Comparison of ENCODE assay signal across 10 mouse cellular contexts in genomic region chr8:94270309-94270708, GRCm38 (mm10). TPM values are rescaled to one million over a fixed set of nuclear protein-coding genes. Genes with fewer than 3 reads are reported as not detected.
DNase-seq lines count a peak whose midpoint lies in the region; ATAC-seq and TF ChIP-seq lines count a peak whose summit lies in the region.
"Had no signal": no experiment of that assay in that cellular context is flagged by ENCODE, and none has a peak within 500 bp of the region (broad histone marks: within the 10 kb centered on the region; RNA-seq: fewer than 3 reads in every experiment).

No protein-coding gene starts in this region.

- 0 out of 2 replicates have a peak overlapping the region, but pooled peaks have one; percentile 9 for H3K4me2 ChIP-seq in intestine, embryonic 15.5 days (replicated peaks)
- no peak overlapping the region for H3K4me2 ChIP-seq in intestine, embryonic 16.5 days (ENCODE audit: low read depth, low read length)
- peak overlapping the region; percentile 36 for H3K4me2 ChIP-seq in midbrain, embryonic 15.5 days

- 84% methylated on average over 7 of the region's 7 CpGs for WGBS in intestine, embryonic 15.5 days
- 86% methylated on average over 7 of the region's 7 CpGs for WGBS in intestine, embryonic 16.5 days
- 91% methylated on average over 7 of the region's 7 CpGs for WGBS in embryonic facial prominence, embryonic 10.5 days
- WGBS in midbrain, embryonic 15.5 days, result 91% methylated on average over 7 of the region's 7 CpGs

- no peak overlapping the region for H3K4me3 ChIP-seq in intestine, embryonic 15.5 days (replicated peaks)
- H3K4me3 ChIP-seq in intestine, embryonic 16.5 days (ENCODE audit: low read length), result no peak overlapping the region
- H3K4me3 ChIP-seq in embryonic facial prominence, embryonic 10.5 days, result no peak overlapping the region
- H3K4me3 ChIP-seq in embryonic fibroblast, embryonic 13.5 days (ENCODE audit: insufficient read depth, low read length), result no peak overlapping the region
- H3K4me3 ChIP-seq in midbrain, embryonic 15.5 days, result peak overlapping the region; percentile 27; the same call in 1 of the 2 replicates

- no peak overlapping the region for H3K27ac ChIP-seq in intestine, embryonic 15.5 days
- H3K27ac ChIP-seq in intestine, embryonic 16.5 days (ENCODE audit: low read length), result no peak overlapping the region
- peak overlapping the region; percentile 61; the same call in 1 of the 2 replicates for H3K27ac ChIP-seq in embryonic facial prominence, embryonic 10.5 days (replicated peaks)
- peak overlapping the region; percentile 96 for H3K27ac ChIP-seq in embryonic fibroblast, embryonic 13.5 days (ENCODE audit: insufficient read depth, low read length)
- H3K27ac ChIP-seq in midbrain, embryonic 15.5 days, result no peak overlapping the region
- H3K27ac ChIP-seq: macrophage had no signal

- no peaks in the 10 kb centered on the region for H3K9me3 ChIP-seq in intestine, embryonic 15.5 days
- H3K9me3 ChIP-seq in intestine, embryonic 16.5 days (ENCODE audit: control insufficient read depth, low read length), result no peaks in the 10 kb centered on the region
- no peaks in the 10 kb centered on the region for H3K9me3 ChIP-seq in embryonic facial prominence, embryonic 10.5 days
- H3K9me3 ChIP-seq in midbrain, embryonic 15.5 days, result no peaks in the 10 kb centered on the region

- ATAC-seq in intestine, embryonic 15.5 days, result no peak
- ATAC-seq in intestine, embryonic 16.5 days, result no peak
- ATAC-seq in midbrain, embryonic 15.5 days (replicated peaks), result no peak

- no peaks in the 10 kb centered on the region for H3K27me3 ChIP-seq in intestine, embryonic 15.5 days (replicated peaks)
- H3K27me3 ChIP-seq in intestine, embryonic 16.5 days (replicated peaks; ENCODE audit: control insufficient read depth, insufficient read depth, low read length), result no peaks in the 10 kb centered on the region
- no peaks in the 10 kb centered on the region for H3K27me3 ChIP-seq in embryonic facial prominence, embryonic 10.5 days (replicated peaks; ENCODE audit: low read depth, poor library complexity, severe bottlenecking)
- H3K27me3 ChIP-seq in midbrain, embryonic 15.5 days (replicated peaks), result no peaks in the 10 kb centered on the region

- TF ChIP-seq POLR2A in embryonic fibroblast, embryonic 13.5 days (IDR thresholded peaks at IDR 0.05; ENCODE audit: low read depth, low read length), result no peak

- no peak for DNase-seq in embryonic facial prominence, embryonic 10.5 days (ENCODE audit: low spot score)
- DNase-seq in cerebellum, adult 9-10 months, result no peak
- no peak for DNase-seq in adrenal gland, postnatal 4 days (ENCODE audit: low spot score in 2 of 2)
- DNase-seq: kidney, postnatal 14 days; thymus, postnatal 36 days had no signal

- 0 out of 2 replicates have a peak, but pooled peaks cover 6% of the 10 kb centered on the region for H3K4me1 ChIP-seq in intestine, embryonic 15.5 days (replicated peaks)
- peaks cover 13% of the 10 kb centered on the region for H3K4me1 ChIP-seq in intestine, embryonic 16.5 days (ENCODE audit: control insufficient read depth, insufficient read depth, low read length)
- peaks cover 47% of the 10 kb centered on the region for H3K4me1 ChIP-seq in embryonic facial prominence, embryonic 10.5 days
- peaks cover 14% of the 10 kb centered on the region for H3K4me1 ChIP-seq in embryonic fibroblast, embryonic 13.5 days (ENCODE audit: control insufficient read depth, insufficient read depth, low read length)
- peaks cover 46% of the 10 kb centered on the region for H3K4me1 ChIP-seq in midbrain, embryonic 15.5 days

- TF ChIP-seq CTCF in embryonic fibroblast, embryonic 13.5 days (IDR thresholded peaks at IDR 0.05; ENCODE audit: borderline replicate concordance, insufficient read depth, low read length), result no peak

- no peaks in the 10 kb centered on the region for H3K36me3 ChIP-seq in intestine, embryonic 15.5 days
- no peaks in the 10 kb centered on the region for H3K36me3 ChIP-seq in intestine, embryonic 16.5 days (ENCODE audit: control insufficient read depth, insufficient read depth, low read length)
- no peaks in the 10 kb centered on the region for H3K36me3 ChIP-seq in embryonic facial prominence, embryonic 10.5 days (replicated peaks)
- H3K36me3 ChIP-seq in midbrain, embryonic 15.5 days (replicated peaks), result no peaks in the 10 kb centered on the region

- no peak overlapping the region for H3K9ac ChIP-seq in intestine, embryonic 15.5 days
- no peak overlapping the region for H3K9ac ChIP-seq in intestine, embryonic 16.5 days (ENCODE audit: low read depth, low read length)
- no peak overlapping the region for H3K9ac ChIP-seq in midbrain, embryonic 15.5 days

RNA-seq across cellular contexts. Expression of gene Nup93, which starts 55.9 kb away (rescaled TPM):
- 70.2 and 74.9 TPM in 2 replicates for polyA plus RNA-seq in intestine, embryonic 15.5 days (2015; fragmentation: Nextera tagmentation; extraction: Ambion mirVana)
- polyA plus RNA-seq in intestine, embryonic 16.5 days (2015; fragmentation: Nextera tagmentation; extraction: Ambion mirVana), result 56.9 and 66.4 TPM in 2 replicates
- 150 and 152 TPM in 2 replicates for polyA plus RNA-seq in embryonic facial prominence, embryonic 10.5 days (2016; fragmentation: Nextera tagmentation; extraction: Ambion mirVana)
- 58.2 and 65.0 TPM in 2 replicates for polyA plus RNA-seq in embryonic fibroblast, embryonic 13.5 days (2011; ENCODE audit: insufficient read length, low read depth, missing spikeins)
- 61.1 and 63.4 TPM in 2 replicates for polyA plus RNA-seq in midbrain, embryonic 15.5 days (2015; fragmentation: Nextera tagmentation; extraction: Ambion mirVana)
- total RNA-seq in adrenal gland, postnatal 4 days (2021), result 10 to 100 TPM; 33.3 to 33.8 TPM

RNA-seq across cellular contexts. Expression of gene Slc12a3, which starts 58.7 kb away (rescaled TPM):
- 0.06 and 0.10 TPM in 2 replicates for polyA plus RNA-seq in intestine, embryonic 15.5 days (2015; fragmentation: Nextera tagmentation; extraction: Ambion mirVana)
- polyA plus RNA-seq in intestine, embryonic 16.5 days (2015; fragmentation: Nextera tagmentation; extraction: Ambion mirVana), result 0.05 and 0.06 TPM in 2 replicates
- polyA plus RNA-seq in embryonic facial prominence, embryonic 10.5 days (2016; fragmentation: Nextera tagmentation; extraction: Ambion mirVana), result 0.05 TPM in 1 of 2 replicates, not detected in the other
- polyA plus RNA-seq in embryonic fibroblast, embryonic 13.5 days (2011; ENCODE audit: insufficient read length, low read depth, missing spikeins), result 0.13 TPM in 1 of 2 replicates, not detected in the other
- polyA plus RNA-seq in midbrain, embryonic 15.5 days (2015; fragmentation: Nextera tagmentation; extraction: Ambion mirVana), result 0.05 and 0.06 TPM in 2 replicates
- total RNA-seq in adrenal gland, postnatal 4 days (2021), result 10 to 100 TPM in 1 of 2 experiments, 1 to 10 TPM in 1; 1.0 to 29.0 TPM
- polyA plus RNA-seq: macrophage had no signal

Comparison
In these comparisons a context has a peak if more than half of its experiments do, and no peak if none do; other contexts are left out.
1. H3K27ac ChIP-seq: peak in embryonic facial prominence, embryonic 10.5 days (single experiment) and embryonic fibroblast, embryonic 13.5 days (single experiment); none in intestine, embryonic 15.5 days (single experiment), intestine, embryonic 16.5 days (single experiment) and midbrain, embryonic 15.5 days (single experiment).